ENCODE assay signal across 22 mouse cellular contexts in genomic region chr1:88875356-88875755, GRCm38 (mm10).
DNase-seq lines count a peak whose midpoint lies in the region; ATAC-seq lines count a peak whose summit lies in the region.
"Had no signal": no experiment of that assay in that cellular context is flagged by ENCODE, and none has a peak within 500 bp of the region (broad histone marks: within the 10 kb centered on the region; RNA-seq: fewer than 3 reads in every experiment).

No protein-coding gene starts in this region.

- H3K9ac ChIP-seq in lung, embryonic 16.5 days (ENCODE audit: low read length), result no peak overlapping the region
- H3K9ac ChIP-seq: forebrain, embryonic 15.5 days; heart, embryonic 13.5 days; neural tube, embryonic 12.5 days had no signal

- H3K27ac ChIP-seq in lung, embryonic 16.5 days (ENCODE audit: low read length), result peak overlapping the region; percentile 33; the same call in 1 of the 2 replicates
- H3K27ac ChIP-seq: embryonic facial prominence, embryonic 10.5 days; forebrain, embryonic 15.5 days; heart, embryonic 13.5 days; neural tube, embryonic 12.5 days had no signal

- H3K9me3 ChIP-seq in lung, embryonic 16.5 days (ENCODE audit: control insufficient read depth, low read length), result no peaks in the 10 kb centered on the region
- H3K9me3 ChIP-seq: embryonic facial prominence, embryonic 10.5 days; forebrain, embryonic 15.5 days; neural tube, embryonic 12.5 days had no signal

- H3K27me3 ChIP-seq in lung, embryonic 16.5 days (ENCODE audit: control insufficient read depth, insufficient read depth, low read depth, low read length), result no peaks in the 10 kb centered on the region
- H3K27me3 ChIP-seq: forebrain, embryonic 15.5 days; heart, embryonic 13.5 days; neural tube, embryonic 12.5 days had no signal

- H3K4me2 ChIP-seq in lung, embryonic 16.5 days (ENCODE audit: low read depth, low read length), result no peak overlapping the region
- H3K4me2 ChIP-seq: forebrain, embryonic 15.5 days; heart, embryonic 13.5 days; neural tube, embryonic 12.5 days had no signal

- H3K4me1 ChIP-seq in lung, embryonic 16.5 days (replicated peaks; ENCODE audit: control insufficient read depth, insufficient read depth, low read length), result peaks cover 4% of the 10 kb centered on the region; the same call in 1 of the 2 replicates
- H3K4me1 ChIP-seq: forebrain, embryonic 15.5 days; neural tube, embryonic 12.5 days had no signal

- DNase-seq in cerebellum, postnatal 10 days, result peak; percentile 56 to 63
- no peak for DNase-seq in cerebellum, adult 9-10 months
- no peak for DNase-seq in lung, postnatal 10 days
- peak; percentile 9 for DNase-seq in embryo, embryonic 9.5 days (ENCODE audit: extremely low spot score)
- peak; percentile 68 for DNase-seq in mesoderm, embryonic 11.5 days (ENCODE audit: low read depth, low spot score)
- no peak for DNase-seq in urinary bladder, adult 18-20 months (ENCODE audit: low spot score in 2 of 2)
- DNase-seq in thymus, postnatal 10 days (ENCODE audit: low spot score in 2 of 2), result no peak
- DNase-seq: adrenal gland, postnatal 14 days; cerebellum, adult 8-10 months; heart, postnatal 4 days; layer of hippocampus, adult 9-11 months; lung, postnatal 4 days; midbrain, embryonic 14.5 days; right cerebral cortex, postnatal 14 days; thymus, postnatal 25 days had no signal

- H3K36me3 ChIP-seq in lung, embryonic 16.5 days (ENCODE audit: control insufficient read depth, insufficient read depth, low read length), result no peaks in the 10 kb centered on the region
- H3K36me3 ChIP-seq: embryonic facial prominence, embryonic 10.5 days; forebrain, embryonic 15.5 days; heart, embryonic 13.5 days; neural tube, embryonic 12.5 days had no signal

- H3K4me3 ChIP-seq in lung, embryonic 16.5 days (ENCODE audit: low read length), result no peak overlapping the region
- H3K4me3 ChIP-seq: embryonic facial prominence, embryonic 10.5 days; forebrain, embryonic 15.5 days; heart, embryonic 13.5 days; neural tube, embryonic 12.5 days had no signal

- WGBS in lung, embryonic 16.5 days, result 39% methylated on average over 6 of the region's 6 CpGs

- ATAC-seq in lung, embryonic 16.5 days (ENCODE audit: low read depth), result no peak
- ATAC-seq: activated CD4-positive, CD25-positive, alpha-beta regulatory T cell, adult 4 months; forebrain, embryonic 15.5 days; hindbrain, embryonic 16.5 days had no signal

Comparison
In these comparisons a context has a peak if more than half of its experiments do, and no peak if none do; other contexts are left out.
1. DNase-seq: peak in cerebellum, postnatal 10 days (2 of 2), embryo, embryonic 9.5 days (single experiment) and mesoderm, embryonic 11.5 days (single experiment); none in cerebellum, adult 9-10 months (single experiment), lung, postnatal 10 days (single experiment), urinary bladder, adult 18-20 months (0 of 2) and thymus, postnatal 10 days (0 of 2).